Mouse (Mus musculus): ENCODE data around the gene Rnf187.

Rnf187 gene

GRCm38 (mm10) chr11:58894456-58894855 lies 44.3 kb downstream of the Rnf187 start:
- no peak for DNase-seq

- no peak for DNase-seq
These were observed 48.2 kb downstream of the Rnf187 start for GRCm38 (mm10) chr11:58890511-58890910.

GRCm38 (mm10) chr11:58883756-58884155 lies 55.0 kb downstream of the Rnf187 start:
- no peak for DNase-seq

Measured in kidney, postnatal 25 days (tissue).